ENCODE assay signal across 8 mouse cellular contexts in genomic region chr4:124658412-124658851, GRCm38 (mm10). TPM values are rescaled to one million over a fixed set of nuclear protein-coding genes. Genes with fewer than 3 reads are reported as not detected.
DNase-seq lines count a peak whose midpoint lies in the region; ATAC-seq and TF ChIP-seq lines count a peak whose summit lies in the region.

No protein-coding gene starts in this region.

- no peak for TF ChIP-seq CTCF in hindbrain, postnatal 0 days (IDR thresholded peaks at IDR 0.05; ENCODE audit: low read depth)

- peak overlapping the region; percentile 95; the same call in 1 of the 2 replicates for H3K4me2 ChIP-seq in liver, embryonic 11.5 days
- peak overlapping the region; percentile 99 for H3K4me2 ChIP-seq in embryonic facial prominence, embryonic 11.5 days (ENCODE audit: low read depth, low read length)
- H3K4me2 ChIP-seq in hindbrain, postnatal 0 days (ENCODE audit: low read depth, low read length): peak overlapping the region; percentile 75
- H3K4me2 ChIP-seq in midbrain, embryonic 16.5 days (ENCODE audit: low read length): peak overlapping the region; percentile 89

- H3K9ac ChIP-seq in liver, embryonic 11.5 days (ENCODE audit: low read depth, low read length): no peak overlapping the region
- peak overlapping the region; percentile 34; the same call in 1 of the 2 replicates for H3K9ac ChIP-seq in embryonic facial prominence, embryonic 11.5 days (replicated peaks; ENCODE audit: low read length)
- no peak overlapping the region; the same call in 1 of the 2 replicates for H3K9ac ChIP-seq in hindbrain, postnatal 0 days (replicated peaks; ENCODE audit: low read length)
- H3K9ac ChIP-seq in midbrain, embryonic 16.5 days (ENCODE audit: low read depth, low read length): peak overlapping the region; percentile 68

- H3K9me3 ChIP-seq in liver, embryonic 11.5 days (ENCODE audit: control insufficient read depth, low read length): no peaks in the 10 kb centered on the region
- no peaks in the 10 kb centered on the region for H3K9me3 ChIP-seq in embryonic facial prominence, embryonic 11.5 days (replicated peaks; ENCODE audit: control insufficient read depth, low read length)
- no peaks in the 10 kb centered on the region for H3K9me3 ChIP-seq in hindbrain, postnatal 0 days (ENCODE audit: low read length)
- H3K9me3 ChIP-seq in midbrain, embryonic 16.5 days (replicated peaks; ENCODE audit: control insufficient read depth, low read length, poor library complexity, severe bottlenecking): no peaks in the 10 kb centered on the region

- H3K4me1 ChIP-seq in liver, embryonic 11.5 days (replicated peaks; ENCODE audit: control insufficient read depth, insufficient read depth, low read length): peaks cover 7% of the 10 kb centered on the region
- H3K4me1 ChIP-seq in embryonic facial prominence, embryonic 11.5 days (ENCODE audit: control insufficient read depth, insufficient read depth, low read length): no peaks in the 10 kb centered on the region; the same call in 1 of the 2 replicates
- H3K4me1 ChIP-seq in hindbrain, postnatal 0 days (ENCODE audit: insufficient read depth, low read length): no peaks in the 10 kb centered on the region; the same call in 1 of the 2 replicates
- peaks cover 18% of the 10 kb centered on the region for H3K4me1 ChIP-seq in midbrain, embryonic 16.5 days (ENCODE audit: control insufficient read depth, insufficient read depth, low read length)

- no peak overlapping the region for H3K27ac ChIP-seq in liver, embryonic 11.5 days (ENCODE audit: low read depth, low read length)
- H3K27ac ChIP-seq in embryonic facial prominence, embryonic 11.5 days (replicated peaks; ENCODE audit: low read depth, low read length): no peak overlapping the region
- H3K27ac ChIP-seq in hindbrain, postnatal 0 days: no peak overlapping the region
- H3K27ac ChIP-seq in midbrain, embryonic 16.5 days (ENCODE audit: low read length): 0 out of 2 replicates have a peak overlapping the region, but pooled peaks have one; percentile 3

- H3K4me3 ChIP-seq in liver, embryonic 11.5 days (ENCODE audit: low read depth, low read length): peak overlapping the region; percentile 61
- H3K4me3 ChIP-seq in embryonic facial prominence, embryonic 11.5 days (ENCODE audit: low read depth, low read length): peak overlapping the region; percentile 60
- peak overlapping the region; percentile 43 for H3K4me3 ChIP-seq in hindbrain, postnatal 0 days (ENCODE audit: low read length)
- peak overlapping the region; percentile 49 for H3K4me3 ChIP-seq in midbrain, embryonic 16.5 days (ENCODE audit: low read depth, low read length)

- peak; percentile 64 for DNase-seq in liver, embryonic 11.5 days (ENCODE audit: low spot score)
- no peak for DNase-seq in liver
- peak; percentile 39 for DNase-seq in embryonic facial prominence, embryonic 11.5 days (ENCODE audit: low spot score)
- DNase-seq in hindbrain, postnatal 0 days (ENCODE audit: low spot score): peak; percentile 32
- no peak for DNase-seq in adrenal gland, postnatal 10 days
- no peak for DNase-seq in gastrocnemius, adult 18-20 months (ENCODE audit: low spot score)
- no peak for DNase-seq in T-cell, adult 2 months (ENCODE audit: low spot score)

- no peak for ATAC-seq in liver, embryonic 11.5 days (replicated peaks; ENCODE audit: low FRiP score)
- no peak for ATAC-seq in embryonic facial prominence, embryonic 11.5 days (replicated peaks; ENCODE audit: insufficient number of reproducible peaks, low FRiP score, low TSS enrichment, low read depth)
- no peak for ATAC-seq in hindbrain, postnatal 0 days
- ATAC-seq in midbrain, embryonic 16.5 days: no peak

- no peaks in the 10 kb centered on the region for H3K36me3 ChIP-seq in liver, embryonic 11.5 days (ENCODE audit: control insufficient read depth, insufficient read depth, low read length)
- H3K36me3 ChIP-seq in embryonic facial prominence, embryonic 11.5 days (replicated peaks; ENCODE audit: control insufficient read depth, insufficient read depth, low read depth, low read length): no peaks in the 10 kb centered on the region
- no peaks in the 10 kb centered on the region for H3K36me3 ChIP-seq in hindbrain, postnatal 0 days (ENCODE audit: insufficient read depth, low read length)
- H3K36me3 ChIP-seq in midbrain, embryonic 16.5 days (ENCODE audit: control insufficient read depth, insufficient read depth, low read length): no peaks in the 10 kb centered on the region

- H3K27me3 ChIP-seq in liver, embryonic 11.5 days (replicated peaks; ENCODE audit: control insufficient read depth, insufficient read depth, low read length): peaks cover 98% of the 10 kb centered on the region
- H3K27me3 ChIP-seq in embryonic facial prominence, embryonic 11.5 days (ENCODE audit: control insufficient read depth, insufficient read depth, low read length): peaks cover 55% of the 10 kb centered on the region
- peaks cover 65% of the 10 kb centered on the region for H3K27me3 ChIP-seq in hindbrain, postnatal 0 days (ENCODE audit: insufficient read depth, low read length)
- H3K27me3 ChIP-seq in midbrain, embryonic 16.5 days (ENCODE audit: control insufficient read depth, insufficient read depth, low read depth, low read length): peaks cover 31% of the 10 kb centered on the region

- WGBS in liver, embryonic 11.5 days: 2% methylated on average over 39 of the region's 39 CpGs
- under 1% methylated on average over 39 of the region's 39 CpGs for WGBS in embryonic facial prominence, embryonic 11.5 days
- WGBS in hindbrain, postnatal 0 days: under 1% methylated on average over 39 of the region's 39 CpGs
- under 1% methylated on average over 39 of the region's 39 CpGs for WGBS in midbrain, embryonic 16.5 days

RNA-seq across cellular contexts. Expression of gene Pou3f1, which starts 1.8 kb away (rescaled TPM):
- polyA plus RNA-seq in liver, embryonic 11.5 days (2014; fragmentation: Nextera tagmentation; extraction: Ambion mirVana): 0.16 and 0.21 TPM in 2 replicates
- 2.1 and 3.4 TPM in 2 replicates for polyA plus RNA-seq in embryonic facial prominence, embryonic 11.5 days (2014; fragmentation: Nextera tagmentation; extraction: Ambion mirVana)
- 4.8 and 7.0 TPM in 2 replicates for total RNA-seq in hindbrain, postnatal 0 days (2014; rRNA removed)
- 4.1 and 6.3 TPM in 2 replicates for polyA plus RNA-seq in hindbrain, postnatal 0 days (2015; fragmentation: Nextera tagmentation; extraction: Ambion mirVana)
- polyA plus RNA-seq in midbrain, embryonic 16.5 days (2015; fragmentation: Nextera tagmentation; extraction: Ambion mirVana): 12.3 and 14.4 TPM in 2 replicates
- under 1 TPM; 0.24 to 0.27 TPM for total RNA-seq in adrenal gland, postnatal 10 days (2021)
- total RNA-seq in gastrocnemius, adult 18-20 months (2021): under 1 TPM; 0.31 to 0.39 TPM

RNA-seq across cellular contexts. Expression of gene Utp11, which starts 35.0 kb away (rescaled TPM):
- polyA plus RNA-seq in liver, embryonic 11.5 days (2014; fragmentation: Nextera tagmentation; extraction: Ambion mirVana): 73.3 and 80.5 TPM in 2 replicates
- 77.1 and 90.3 TPM in 2 replicates for polyA plus RNA-seq in embryonic facial prominence, embryonic 11.5 days (2014; fragmentation: Nextera tagmentation; extraction: Ambion mirVana)
- 4.0 and 9.0 TPM in 2 replicates for total RNA-seq in hindbrain, postnatal 0 days (2014; rRNA removed)
- 31.2 and 39.0 TPM in 2 replicates for polyA plus RNA-seq in hindbrain, postnatal 0 days (2015; fragmentation: Nextera tagmentation; extraction: Ambion mirVana)
- polyA plus RNA-seq in midbrain, embryonic 16.5 days (2015; fragmentation: Nextera tagmentation; extraction: Ambion mirVana): 39.8 and 43.8 TPM in 2 replicates
- total RNA-seq in adrenal gland, postnatal 10 days (2021): 10 to 100 TPM; 29.4 to 29.9 TPM
- total RNA-seq in gastrocnemius, adult 18-20 months (2021): 10 to 100 TPM; 18.4 to 22.7 TPM

RNA-seq across cellular contexts. Expression of gene Fhl3, which starts 42.1 kb away (rescaled TPM):
- 5.1 and 6.8 TPM in 2 replicates for polyA plus RNA-seq in liver, embryonic 11.5 days (2014; fragmentation: Nextera tagmentation; extraction: Ambion mirVana)
- polyA plus RNA-seq in embryonic facial prominence, embryonic 11.5 days (2014; fragmentation: Nextera tagmentation; extraction: Ambion mirVana): 9.7 and 10.7 TPM in 2 replicates
- total RNA-seq in hindbrain, postnatal 0 days (2014; rRNA removed): 7.1 and 7.3 TPM in 2 replicates
- polyA plus RNA-seq in hindbrain, postnatal 0 days (2015; fragmentation: Nextera tagmentation; extraction: Ambion mirVana): 2.5 and 3.1 TPM in 2 replicates
- polyA plus RNA-seq in midbrain, embryonic 16.5 days (2015; fragmentation: Nextera tagmentation; extraction: Ambion mirVana): 1.5 and 1.7 TPM in 2 replicates
- total RNA-seq in adrenal gland, postnatal 10 days (2021): 10 to 100 TPM in 1 of 2 experiments, 1 to 10 TPM in 1; 9.5 to 15.8 TPM
- 100 to 1,000 TPM; 271 to 315 TPM for total RNA-seq in gastrocnemius, adult 18-20 months (2021)

RNA-seq across cellular contexts. Expression of gene 3100002H09Rik, which starts 47.8 kb away (rescaled TPM):
- polyA plus RNA-seq in liver, embryonic 11.5 days (2014; fragmentation: Nextera tagmentation; extraction: Ambion mirVana): not detected in 2 replicates
- polyA plus RNA-seq in embryonic facial prominence, embryonic 11.5 days (2014; fragmentation: Nextera tagmentation; extraction: Ambion mirVana): not detected in 2 replicates
- 0.26 TPM in 1 of 2 replicates, not detected in the other for total RNA-seq in hindbrain, postnatal 0 days (2014; rRNA removed)
- 0.23 TPM in 1 of 2 replicates, not detected in the other for polyA plus RNA-seq in hindbrain, postnatal 0 days (2015; fragmentation: Nextera tagmentation; extraction: Ambion mirVana)
- 1.1 and 1.5 TPM in 2 replicates for polyA plus RNA-seq in midbrain, embryonic 16.5 days (2015; fragmentation: Nextera tagmentation; extraction: Ambion mirVana)
- total RNA-seq in adrenal gland, postnatal 10 days (2021): not detected
- total RNA-seq in gastrocnemius, adult 18-20 months (2021): not detected

RNA-seq across cellular contexts. Expression of gene Sf3a3, which starts 56.1 kb away (rescaled TPM):
- polyA plus RNA-seq in liver, embryonic 11.5 days (2014; fragmentation: Nextera tagmentation; extraction: Ambion mirVana): 172 and 182 TPM in 2 replicates
- polyA plus RNA-seq in embryonic facial prominence, embryonic 11.5 days (2014; fragmentation: Nextera tagmentation; extraction: Ambion mirVana): 236 and 240 TPM in 2 replicates
- 18.7 and 33.0 TPM in 2 replicates for total RNA-seq in hindbrain, postnatal 0 days (2014; rRNA removed)
- 79.7 and 87.9 TPM in 2 replicates for polyA plus RNA-seq in hindbrain, postnatal 0 days (2015; fragmentation: Nextera tagmentation; extraction: Ambion mirVana)
- polyA plus RNA-seq in midbrain, embryonic 16.5 days (2015; fragmentation: Nextera tagmentation; extraction: Ambion mirVana): 98.1 and 106 TPM in 2 replicates
- 10 to 100 TPM; 39.2 to 40.3 TPM for total RNA-seq in adrenal gland, postnatal 10 days (2021)
- 10 to 100 TPM; 12.7 to 13.9 TPM for total RNA-seq in gastrocnemius, adult 18-20 months (2021)

Comparison
In these comparisons a context has a peak if more than half of its experiments do, and no peak if none do; other contexts are left out.
1. DNase-seq: peak in liver, embryonic 11.5 days (single experiment), embryonic facial prominence, embryonic 11.5 days (single experiment) and hindbrain, postnatal 0 days (single experiment); none in liver (single experiment), adrenal gland, postnatal 10 days (single experiment), gastrocnemius, adult 18-20 months (single experiment) and T-cell, adult 2 months (single experiment).
2. H3K9ac ChIP-seq: peak in embryonic facial prominence, embryonic 11.5 days (single experiment) and midbrain, embryonic 16.5 days (single experiment); none in liver, embryonic 11.5 days (single experiment) and hindbrain, postnatal 0 days (single experiment).
3. Peak in every context shown above with its lines, with median percentiles within 50 percentile points of each other: H3K4me2 ChIP-seq and H3K4me3 ChIP-seq.